Mouse (Mus musculus): Measurements from ENCODE around the gene Gm15557. TPM values are rescaled to one million over a fixed set of nuclear protein-coding genes. Genes with fewer than 3 reads are reported as not detected.

Gm15557 gene
- total RNA-seq, 2 experiments from 2014 or later: not detected

Other genes starting within 250 kb of the Gm15557 start
- gene Trpc4ap, start 248.3 kb upstream of the Gm15557 start, total RNA-seq (2021): 10 to 100 TPM; 77.6 to 84.1 TPM
- 1 to 10 TPM; 6.0 to 6.2 TPM for gene Edem2, start 211.3 kb upstream of the Gm15557 start, total RNA-seq (2021)
- gene Gm17581, start 204.9 kb upstream of the Gm15557 start, total RNA-seq (2021): not detected
- 10 to 100 TPM; 10.3 to 12.7 TPM for gene Procr, start 189.6 kb upstream of the Gm15557 start, total RNA-seq (2021)
- gene Mmp24, start 165.4 kb upstream of the Gm15557 start, total RNA-seq (2021): under 1 TPM in 1 of 2 experiments, not detected in 1; 0.08 TPM
- 10 to 100 TPM; 17.8 to 19.3 TPM for gene BC029722, start 121.3 kb upstream of the Gm15557 start, total RNA-seq (2021)
- 10 to 100 TPM; 48.0 to 48.3 TPM for gene Eif6, start 113.8 kb upstream of the Gm15557 start, total RNA-seq (2021)
- not detected for gene Fam83c, start 105.9 kb upstream of the Gm15557 start, total RNA-seq (2021)
- gene Uqcc1, start 10.4 kb upstream of the Gm15557 start, total RNA-seq (2021): 100 to 1,000 TPM; 106 to 129 TPM
- not detected for gene Gdf5, start 4.6 kb downstream of the Gm15557 start, total RNA-seq (2021)
- 1 to 10 TPM; 5.5 to 5.6 TPM for gene Cep250, start 15.7 kb downstream of the Gm15557 start, total RNA-seq (2021)
- under 1 TPM; 0.29 to 0.31 TPM for gene 6430550D23Rik, start 67.2 kb downstream of the Gm15557 start, total RNA-seq (2021)
- gene Ergic3, start 67.3 kb downstream of the Gm15557 start, total RNA-seq (2021): 10 to 100 TPM; 58.2 to 60.4 TPM
- gene Fer1l4, start 112.2 kb downstream of the Gm15557 start, total RNA-seq (2021): not detected
- under 1 TPM; 0.57 to 0.86 TPM for gene Spag4, start 124.4 kb downstream of the Gm15557 start, total RNA-seq (2021)
- gene Cpne1, start 171.2 kb downstream of the Gm15557 start, total RNA-seq (2021): 10 to 100 TPM; 11.3 to 16.0 TPM
- gene Rbm12, start 171.2 kb downstream of the Gm15557 start, total RNA-seq (2021): 1 to 10 TPM; 8.2 to 8.3 TPM
- gene Gm28036, start 186.4 kb downstream of the Gm15557 start, total RNA-seq (2021): 1 to 10 TPM; 4.4 to 9.5 TPM
- gene Romo1, start 203.3 kb downstream of the Gm15557 start, total RNA-seq (2021): 100 to 1,000 TPM; 216 to 217 TPM
- gene Nfs1, start 203.5 kb downstream of the Gm15557 start, total RNA-seq (2021): 10 to 100 TPM; 53.6 to 65.4 TPM
- 100 to 1,000 TPM in 1 of 2 experiments, 10 to 100 TPM in 1; 99.7 to 123 TPM for gene Rbm39, start 239.5 kb downstream of the Gm15557 start, total RNA-seq (2021)

Measured in gastrocnemius, postnatal 14 days (tissue).